Mouse (Mus musculus) brain, embryonic 14.5 days (tissue): ENCODE data around the gene A3galt2.

Experiments
- CTCF ChIP-seq: fragments of 200-500 bp; IDR thresholded peaks from 2 replicates; pipeline ENCODE4 v1.5.1; 2012; ENCODE audit warnings: inconsistent platforms, mild to moderate bottlenecking, moderate library complexity, borderline replicate concordance; ENCODE audit not compliant: insufficient read depth, insufficient read length; ENCODE audit errors: extremely low read depth
- POLR2A ChIP-seq: fragments of 200-500 bp; IDR thresholded peaks from 2 replicates; pipeline ENCODE4 v1.6.1; 2012; ENCODE audit warnings: mild to moderate bottlenecking, inconsistent platforms, borderline replicate concordance; ENCODE audit not compliant: poor library complexity, insufficient read depth, insufficient read length, severe bottlenecking; ENCODE audit errors: extremely low read depth

DNA sequence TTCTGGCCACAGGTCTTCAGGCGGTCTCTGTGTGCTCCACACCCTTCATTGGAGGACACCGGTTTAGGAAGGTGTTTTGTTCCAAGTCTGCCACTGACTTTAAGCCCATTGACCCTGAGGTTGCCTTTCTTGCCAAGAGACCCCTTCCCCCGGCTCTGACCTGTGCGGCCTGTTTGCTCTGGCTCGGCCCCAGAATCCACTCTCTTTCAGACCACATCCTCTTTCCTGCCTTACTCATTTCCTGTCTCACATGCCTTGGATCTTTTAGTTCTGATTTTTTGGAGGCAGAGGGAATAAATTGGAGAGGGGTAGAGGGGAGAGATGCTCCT lies 25.5 kb upstream of the A3galt2 start:
- TF ChIP-seq CTCF = no peak
- no peak for TF ChIP-seq POLR2A
